Mouse (Mus musculus) kidney, postnatal 0 days (tissue): ENCODE results near the gene Fgfr2. TPM values are rescaled to one million over a fixed set of nuclear protein-coding genes. Genes with fewer than 3 reads are reported as not detected.

Experiments
- ATAC-seq: fragments of 200-750 bp; cut with Nextera tagmentation; replicated peaks from 2 replicates; pipeline ENCODE4 v1.8.0; 2017; ENCODE audit warnings: low read depth, moderate number of reproducible peaks, moderate TSS enrichment, moderate library complexity; ENCODE audit not compliant: low FRiP score
- DNase-seq: peaks from one replicate; pipeline ENCODE4 v3.0.0-alpha.2; 2016; ENCODE audit warnings: low spot score
- H3K27ac ChIP-seq: fragments of 300-500 bp; sonication (generic); 2 replicates; pipeline ENCODE4 v1.5.1; 2014; ENCODE audit warnings: mild to moderate bottlenecking
- H3K27me3 ChIP-seq: fragments of 300-500 bp; sonication (generic); 2 replicates; pipeline ENCODE4 v1.6.1; 2014; ENCODE audit warnings: low read length, mixed read lengths; ENCODE audit not compliant: insufficient read depth
- H3K36me3 ChIP-seq: fragments of 300-500 bp; sonication (generic); 2 replicates; pipeline ENCODE4 v1.6.1; 2014; ENCODE audit warnings: low read length, mixed read lengths; ENCODE audit not compliant: insufficient read depth
- H3K4me1 ChIP-seq: fragments of 300-500 bp; sonication (generic); replicated peaks from 2 replicates; pipeline ENCODE4 v1.6.1; 2014; ENCODE audit warnings: antibody characterized with exemption, low read length, mixed read lengths; ENCODE audit not compliant: insufficient read depth
- H3K4me2 ChIP-seq: fragments of 300-500 bp; sonication (generic); 2 replicates; pipeline ENCODE4 v1.6.1; 2014; ENCODE audit warnings: mild to moderate bottlenecking, low read length, moderate library complexity, mixed read lengths
- H3K4me3 ChIP-seq: fragments of 300-500 bp; sonication (generic); replicated peaks from 2 replicates; pipeline ENCODE4 v1.5.1; 2014; ENCODE audit warnings: low read depth, low read length
- H3K9ac ChIP-seq: fragments of 300-500 bp; sonication (generic); 2 replicates; pipeline ENCODE4 v1.6.1; 2014; ENCODE audit warnings: low read depth, low read length
- H3K9me3 ChIP-seq: fragments of 300-500 bp; sonication (generic); replicated peaks from 2 replicates; pipeline ENCODE4 v1.6.1; 2016; ENCODE audit warnings: low read length, inconsistent platforms, mixed read lengths
- CTCF ChIP-seq: IDR thresholded peaks from 2 replicates; pipeline ENCODE4 v1.5.1; 2016; ENCODE audit warnings: antibody characterized with exemption, low read depth, mild to moderate bottlenecking, moderate library complexity
- WGBS: fragments of 180-500 bp; shearing (Covaris S2); extraction: QIAGEN DNeasy Blood & Tissue Kit; methylation state at CpG from one replicate; pipeline ENCODE4 v1.1.7; 2014; 5-methylcytosine and 5-hydroxymethylcytosine counted together
- polyA plus RNA-seq: library from polyadenylated mRNA; unstranded; fragments of >200 nt; fragmentation: Nextera tagmentation; extraction: Ambion mirVana; gene quantifications from 2 replicates; pipeline ENCODE4 v1.2.1, GENCODE M21; 2015

The Fgfr2 gene
- polyA plus RNA-seq, 1 experiment from 2014 or later, result 79.8 TPM

DNA sequence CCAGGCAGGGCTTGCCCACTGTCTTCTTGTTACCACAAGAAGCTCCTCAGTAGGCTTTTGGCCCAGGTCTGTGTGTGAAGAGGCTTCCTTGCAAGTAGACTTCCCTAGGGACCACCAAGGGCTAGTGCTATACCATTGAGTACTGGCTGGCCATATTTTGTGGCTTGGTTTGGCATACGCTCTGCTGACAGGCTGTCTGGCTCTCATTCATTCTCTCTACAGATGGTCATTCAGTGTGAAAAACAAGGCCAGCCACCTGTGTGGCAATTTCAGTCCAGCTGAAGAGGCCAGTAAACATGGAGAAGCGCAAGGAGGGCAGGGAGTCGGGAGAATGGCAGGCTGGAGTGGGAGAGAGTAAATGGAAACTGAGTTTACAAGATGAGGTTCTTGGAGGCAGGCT lies 2407.7 kb downstream of the Fgfr2 start:
- WGBS, result 92% methylated on average over 3 of the region's 3 CpGs
- Histone ChIP-seq H3K4me2 (no peak overlapping the region), H3K4me3 (no peak overlapping the region), H3K9me3 (no peaks in the 10 kb centered on the region), H3K27me3 (no peaks in the 10 kb centered on the region), H3K9ac (no peak overlapping the region), H3K36me3 (peaks cover 6% of the 10 kb centered on the region; the same call in 1 of the 2 replicates), H3K27ac (no peak overlapping the region), H3K4me1 (0 out of 2 replicates have a peak, but pooled peaks cover 5% of the 10 kb centered on the region)
- no peak for DNase-seq
- TF ChIP-seq CTCF, result no peak
- ATAC-seq, result no peak

DNA sequence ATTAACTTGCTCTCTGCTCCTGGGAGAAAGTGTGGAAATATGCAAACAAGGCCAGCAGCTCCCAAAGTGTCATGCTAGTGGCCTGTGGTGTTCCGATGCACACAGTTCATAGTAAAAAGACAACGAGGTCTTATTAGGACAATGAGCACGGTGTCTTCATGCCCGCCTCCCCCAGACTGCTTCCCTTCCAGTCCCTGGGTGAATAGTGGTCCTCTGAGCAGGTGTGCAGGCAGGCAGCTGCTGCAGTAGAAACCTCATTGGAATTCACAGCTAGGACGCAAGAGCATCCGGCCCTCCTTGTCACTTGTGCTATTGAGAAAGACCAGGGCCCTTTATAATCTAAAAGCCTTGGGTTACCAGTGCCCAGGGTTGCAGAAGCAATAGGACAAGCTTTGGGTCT lies 2409.8 kb downstream of the Fgfr2 start:
- no peak overlapping the region for H3K4me3 ChIP-seq
- H3K9me3 ChIP-seq, result no peaks in the 10 kb centered on the region
- DNase-seq (no peak), ATAC-seq (no peak)
- H3K9ac ChIP-seq, result no peak overlapping the region
- H3K27ac ChIP-seq, result no peak overlapping the region
- TF ChIP-seq CTCF, result no peak
- no peak overlapping the region for H3K4me2 ChIP-seq
- H3K4me1 ChIP-seq, result peaks cover 20% of the 10 kb centered on the region
- whole genome bisulfite sequencing, result 72% methylated on average over 6 of the region's 6 CpGs
- peaks cover 6% of the 10 kb centered on the region; the same call in 1 of the 2 replicates for H3K36me3 ChIP-seq
- no peaks in the 10 kb centered on the region for H3K27me3 ChIP-seq

DNA sequence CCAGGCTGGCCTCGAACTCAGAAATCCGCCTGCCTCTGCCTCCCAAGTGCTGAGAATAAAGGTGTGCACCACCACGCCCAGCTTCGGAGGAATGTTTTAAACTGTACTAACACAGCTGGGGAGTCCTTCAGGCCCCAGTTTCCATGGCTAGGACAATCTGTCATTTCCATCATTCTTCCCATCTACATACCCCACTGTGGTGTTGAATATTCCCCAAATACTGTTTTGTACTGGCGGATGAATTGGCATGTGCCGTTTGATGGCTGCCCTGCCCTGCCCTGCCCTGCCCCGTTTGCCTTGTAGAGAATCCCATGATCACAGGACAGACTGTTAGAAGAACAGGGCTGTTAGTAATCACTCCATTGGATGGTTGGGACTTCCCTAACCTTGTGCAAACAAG lies 2411.3 kb downstream of the Fgfr2 start:
- Histone ChIP-seq H3K9ac (no peak overlapping the region), H3K27me3 (no peaks in the 10 kb centered on the region), H3K4me1 (peaks cover 21% of the 10 kb centered on the region), H3K36me3 (no peaks in the 10 kb centered on the region), H3K27ac (no peak overlapping the region), H3K4me3 (no peak overlapping the region), H3K4me2 (no peak overlapping the region), H3K9me3 (no peaks in the 10 kb centered on the region)
- WGBS, result 89% methylated on average over 6 of the region's 7 CpGs
- ATAC-seq (no peak), DNase-seq (no peak)
- no peak for TF ChIP-seq CTCF

DNA sequence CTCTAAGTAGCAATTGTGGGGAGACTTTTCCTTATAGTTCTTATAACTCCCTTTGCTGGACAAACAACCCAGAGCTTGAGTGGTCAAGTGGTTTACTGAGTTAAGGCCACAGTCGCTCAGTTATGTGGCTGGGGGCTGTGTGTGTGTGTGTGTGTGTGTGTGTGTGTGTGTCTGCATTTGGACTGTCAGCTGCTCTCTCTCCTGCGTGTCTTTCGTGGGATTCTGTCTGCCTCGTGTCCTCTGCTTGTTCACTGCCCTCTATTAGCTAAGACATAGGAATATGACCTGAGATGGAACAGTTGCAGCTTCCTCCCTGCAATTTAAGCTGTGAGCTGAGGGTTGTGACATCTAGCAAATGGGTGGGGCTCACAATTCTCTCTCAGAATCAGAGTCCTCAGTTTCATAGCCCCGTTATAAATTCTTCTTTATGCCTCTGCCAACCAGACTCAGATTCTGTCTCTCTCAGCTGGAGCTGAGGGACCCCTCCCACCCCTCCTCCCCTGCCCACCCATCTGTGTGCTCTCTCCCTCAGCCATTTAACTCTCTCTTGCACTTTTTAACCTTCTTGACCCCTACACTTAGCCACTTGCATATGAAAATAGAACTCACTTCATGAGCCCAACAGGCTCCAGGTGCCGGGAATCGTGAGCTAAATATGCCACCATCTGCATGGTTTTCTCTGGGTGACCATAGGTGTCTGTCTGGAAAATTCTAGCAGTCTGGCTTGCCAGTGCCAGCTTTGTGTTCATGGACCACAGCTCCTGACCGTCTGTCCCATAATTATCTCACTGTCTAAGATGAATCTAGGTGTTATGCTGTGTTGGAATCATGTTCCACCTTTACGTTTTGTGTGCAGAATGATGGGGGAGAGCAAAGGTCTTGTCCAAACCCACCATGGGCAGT lies 2413.5 kb downstream of the Fgfr2 start:
- peaks cover 21% of the 10 kb centered on the region for H3K4me1 ChIP-seq
- no peaks in the 10 kb centered on the region for H3K27me3 ChIP-seq
- H3K9ac ChIP-seq, result no peak overlapping the region
- TF ChIP-seq CTCF, result no peak
- H3K9me3 ChIP-seq, result no peaks in the 10 kb centered on the region
- WGBS, result 38% methylated on average over 9 of the region's 9 CpGs
- H3K36me3 ChIP-seq, result no peaks in the 10 kb centered on the region
- no peak overlapping the region for H3K4me2 ChIP-seq
- peak overlapping the region; percentile 48; the same call in 1 of the 2 replicates for H3K27ac ChIP-seq
- H3K4me3 ChIP-seq, result no peak overlapping the region
- ATAC-seq, result no peak; the same call in 1 of the 2 replicates
- no peak for DNase-seq

DNA sequence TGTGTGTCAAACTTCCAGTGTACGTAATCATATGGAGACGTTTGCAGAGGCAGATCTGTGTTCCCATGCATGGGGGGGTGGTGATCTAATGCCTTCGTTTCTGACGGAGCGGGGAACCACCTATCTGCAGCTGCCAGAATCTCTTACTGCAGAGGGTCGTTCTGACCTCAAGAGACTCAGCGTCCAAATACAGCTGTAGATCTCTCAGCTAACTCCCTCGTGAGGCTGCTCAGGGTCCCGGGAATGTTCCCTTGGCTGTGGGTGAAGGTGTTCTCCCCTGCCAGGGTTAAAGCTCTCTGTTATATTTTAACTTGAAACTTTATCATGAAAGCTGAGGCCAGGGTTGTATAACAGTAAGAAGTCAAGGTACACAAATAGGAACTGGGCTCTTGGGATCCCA lies 2414.2 kb downstream of the Fgfr2 start:
- H3K27me3 ChIP-seq, result no peaks in the 10 kb centered on the region
- peaks cover 21% of the 10 kb centered on the region for H3K4me1 ChIP-seq
- ATAC-seq, result no peak
- H3K27ac ChIP-seq, result peak overlapping the region; percentile 48
- no peak for TF ChIP-seq CTCF
- H3K36me3 ChIP-seq, result no peaks in the 10 kb centered on the region
- no peak overlapping the region for H3K4me2 ChIP-seq
- no peak overlapping the region for H3K9ac ChIP-seq
- H3K9me3 ChIP-seq, result no peaks in the 10 kb centered on the region
- 20% methylated on average over 9 of the region's 9 CpGs for WGBS
- no peak overlapping the region for H3K4me3 ChIP-seq
- DNase-seq, result peak; percentile 29

DNA sequence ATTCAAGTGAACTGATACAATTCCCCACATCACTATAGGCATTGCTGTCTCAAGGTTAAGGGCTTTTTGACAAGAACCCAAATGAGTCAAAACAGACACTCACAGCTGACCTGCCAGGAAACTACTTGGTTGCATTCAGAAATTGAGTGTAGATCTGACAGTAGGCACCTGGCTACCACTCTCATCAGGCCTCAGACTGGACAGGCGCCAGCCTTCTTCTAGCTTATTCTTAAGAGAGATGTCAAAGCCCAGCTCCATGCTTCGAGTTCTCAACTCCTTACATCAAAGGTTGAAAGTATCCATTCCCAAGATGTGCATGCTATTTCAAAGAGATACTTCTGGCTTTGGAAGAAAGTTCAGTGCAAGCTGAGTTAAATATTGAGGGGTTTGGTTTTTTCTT lies 2417.9 kb downstream of the Fgfr2 start:
- H3K4me1 ChIP-seq, result peaks cover 21% of the 10 kb centered on the region
- H3K27ac ChIP-seq, result no peak overlapping the region
- WGBS, result 86% methylated on average over 2 of the region's 2 CpGs
- no peaks in the 10 kb centered on the region for H3K9me3 ChIP-seq
- DNase-seq (no peak), ATAC-seq (no peak)
- no peak overlapping the region for H3K4me3 ChIP-seq
- H3K4me2 ChIP-seq, result no peak overlapping the region
- H3K9ac ChIP-seq, result no peak overlapping the region
- TF ChIP-seq CTCF, result no peak
- H3K36me3 ChIP-seq, result 0 out of 2 replicates have a peak, but pooled peaks cover 4% of the 10 kb centered on the region
- no peaks in the 10 kb centered on the region for H3K27me3 ChIP-seq
